Comparison of ENCODE assay signal across 10 mouse cellular contexts in genomic region chr12:76670533-76671086, GRCm38 (mm10). TPM values are rescaled to one million over a fixed set of nuclear protein-coding genes. Genes with fewer than 3 reads are reported as not detected.
DNase-seq lines count a peak whose midpoint lies in the region; ATAC-seq lines count a peak whose summit lies in the region.
"Had no signal": no experiment of that assay in that cellular context is flagged by ENCODE, and none has a peak within 500 bp of the region (broad histone marks: within the 10 kb centered on the region; RNA-seq: fewer than 3 reads in every experiment).

No protein-coding gene starts in this region.

- DNase-seq in cerebellum, adult 11-12 months = peak; percentile 73
- no peak for DNase-seq in cerebellum, adult 11 months
- DNase-seq in layer of hippocampus, adult 9-11 months = peak; percentile 58
- DNase-seq in layer of hippocampus, postnatal 36 days = no peak
- no peak for DNase-seq in embryonic facial prominence, embryonic 11.5 days (ENCODE audit: low spot score)
- DNase-seq in right cerebral cortex, postnatal 10 days (ENCODE audit: low spot score in 2 of 2) = peak; percentile 35 to 43
- no peak for DNase-seq in retina, postnatal 1 day
- DNase-seq: gastrocnemius, postnatal 10 days had no signal

- 52% methylated on average over 13 of the region's 13 CpGs for WGBS in embryonic facial prominence, embryonic 11.5 days

- H3K4me2 ChIP-seq in embryonic facial prominence, embryonic 11.5 days (ENCODE audit: low read depth, low read length) = no peak overlapping the region
- H3K4me2 ChIP-seq: limb, embryonic 15.5 days had no signal

- peaks cover 3% of the 10 kb centered on the region; the same call in 1 of the 2 replicates for H3K4me1 ChIP-seq in embryonic facial prominence, embryonic 11.5 days (ENCODE audit: control insufficient read depth, insufficient read depth, low read length)

- H3K27ac ChIP-seq in embryonic facial prominence, embryonic 11.5 days (replicated peaks; ENCODE audit: low read depth, low read length) = no peak overlapping the region
- H3K27ac ChIP-seq: limb, embryonic 15.5 days had no signal

- H3K27me3 ChIP-seq in embryonic facial prominence, embryonic 11.5 days (ENCODE audit: control insufficient read depth, insufficient read depth, low read length) = no peaks in the 10 kb centered on the region
- H3K27me3 ChIP-seq: limb, embryonic 15.5 days had no signal

- no peaks in the 10 kb centered on the region for H3K9me3 ChIP-seq in embryonic facial prominence, embryonic 11.5 days (replicated peaks; ENCODE audit: control insufficient read depth, low read length)
- H3K9me3 ChIP-seq: limb, embryonic 15.5 days had no signal

- no peak overlapping the region for H3K9ac ChIP-seq in embryonic facial prominence, embryonic 11.5 days (replicated peaks; ENCODE audit: low read length)
- H3K9ac ChIP-seq: limb, embryonic 15.5 days had no signal

- 0 out of 2 replicates have a peak, but pooled peaks have one; percentile 27 for ATAC-seq in embryonic facial prominence, embryonic 11.5 days (replicated peaks; ENCODE audit: insufficient number of reproducible peaks, low FRiP score, low TSS enrichment, low read depth)
- no peak for ATAC-seq in activated CD4-positive, CD25-positive, alpha-beta regulatory T cell, adult 4 months

- H3K36me3 ChIP-seq in embryonic facial prominence, embryonic 11.5 days (replicated peaks; ENCODE audit: control insufficient read depth, insufficient read depth, low read depth, low read length) = no peaks in the 10 kb centered on the region
- H3K36me3 ChIP-seq: limb, embryonic 15.5 days had no signal

- H3K4me3 ChIP-seq in embryonic facial prominence, embryonic 11.5 days (ENCODE audit: low read depth, low read length) = no peak overlapping the region
- H3K4me3 ChIP-seq: limb, embryonic 15.5 days had no signal

RNA-seq across cellular contexts. Expression of gene Sptb, which starts 39.7 kb away (rescaled TPM):
- 100 to 1,000 TPM; 126 to 127 TPM for total RNA-seq in layer of hippocampus, postnatal 36 days (2021)
- 2.4 and 3.0 TPM in 2 replicates for polyA plus RNA-seq in embryonic facial prominence, embryonic 11.5 days (2014; fragmentation: Nextera tagmentation; extraction: Ambion mirVana)
- polyA plus RNA-seq in activated CD4-positive, CD25-positive, alpha-beta regulatory T cell, adult 4 months (2017; shearing (Covaris generic)) = under 1 TPM; 0.28 to 0.37 TPM

Comparison
In these comparisons a context has a peak if more than half of its experiments do, and no peak if none do; other contexts are left out.
1. DNase-seq: peak in cerebellum, adult 11-12 months (single experiment), layer of hippocampus, adult 9-11 months (single experiment) and right cerebral cortex, postnatal 10 days (2 of 2); none in cerebellum, adult 11 months (single experiment), layer of hippocampus, postnatal 36 days (0 of 2), embryonic facial prominence, embryonic 11.5 days (single experiment) and retina, postnatal 1 day (single experiment).